Mouse (Mus musculus) left cerebral cortex, postnatal 4 days (tissue): ENCODE results near the gene Cd247. TPM values are rescaled to one million over a fixed set of nuclear protein-coding genes. Genes with fewer than 3 reads are reported as not detected.

Experiments used
- DNase-seq: peaks from one replicate; pipeline ENCODE4 v3.0.0-alpha.2; 2022
- intact Hi-C: fragments of 180-260 bp; cut with DNase I; formaldehyde crosslinking; loops from one replicate; pipeline ENCODE4 v1.15.1; 2025
- total RNA-seq, 2 experiments: library from RNA; stranded (reverse); gene quantifications; 2 replicates each; pipeline ENCODE4 v1.2.3; 2021

Gene Cd247
- total RNA-seq, 2 experiments from 2014 or later: 0.28 TPM; not detected in 1

DNA sequence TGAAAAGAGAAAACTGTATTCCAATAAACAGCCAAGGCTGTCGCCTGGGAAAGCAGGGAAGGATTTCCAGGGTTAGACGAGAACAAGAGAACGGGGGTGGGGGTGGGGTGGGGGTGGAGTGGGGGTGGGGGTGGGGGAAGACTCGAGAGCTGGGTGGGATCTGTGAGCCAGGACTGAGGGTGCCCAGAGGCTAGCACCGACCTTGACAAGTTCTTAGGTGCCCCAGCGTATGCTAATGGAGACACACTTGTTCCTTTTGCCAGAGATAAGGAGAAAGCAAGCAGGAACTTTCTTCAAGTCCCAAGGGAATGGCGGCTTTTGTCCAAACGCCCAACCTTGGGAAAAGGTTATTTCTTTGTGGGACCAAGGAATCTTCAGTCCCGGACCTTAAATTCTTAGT is 16.5 kb upstream of the Cd247 start:
- no peak for DNase-seq
- intact Hi-C loops: loop anchor here (10.0 kb wide), 1 partner anchor 593 kb away; no protein-coding TSS in a partner anchor

DNA sequence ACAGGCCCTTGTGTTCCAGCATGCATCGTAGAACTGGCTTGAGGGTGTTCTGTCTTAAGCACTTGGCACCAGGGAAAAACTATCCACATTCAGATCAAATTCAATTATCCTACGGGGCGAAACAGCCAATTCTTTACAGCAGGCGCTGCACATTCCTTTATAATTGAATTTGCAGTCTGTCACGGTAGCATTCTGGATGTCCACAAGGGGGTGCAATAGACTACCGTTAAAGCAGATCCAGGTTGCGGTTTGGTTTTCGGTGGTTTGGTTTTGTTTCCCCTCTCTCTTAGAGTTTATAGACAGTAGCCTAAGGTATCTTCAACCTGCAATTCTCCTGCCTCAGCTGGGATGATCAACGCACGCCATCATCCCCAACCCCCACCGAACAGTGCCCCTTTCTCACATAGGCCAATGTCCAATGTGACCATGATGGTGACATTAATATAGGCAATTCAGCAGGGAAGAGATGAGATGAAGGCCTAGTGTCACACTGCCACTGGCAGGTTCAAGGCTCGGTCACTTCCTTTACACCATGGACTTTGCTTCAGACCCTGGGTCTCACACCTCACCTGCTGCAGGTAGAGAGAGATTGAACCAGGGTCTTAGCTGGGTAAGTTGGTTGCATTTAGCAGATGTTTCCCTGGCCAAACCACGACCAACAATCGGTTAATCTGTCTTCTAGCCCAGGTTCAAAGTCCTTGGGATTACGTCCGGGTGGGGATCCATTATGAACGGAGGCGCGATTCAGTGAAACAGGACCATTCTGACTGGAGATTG is 12.8 kb upstream of the Cd247 start:
- intact Hi-C loops: loop anchor here (5.0 to 10.0 kb wide), 3 partner anchors 192 to 589 kb away; partner anchors contain the start of gene Pou2f1
- peak; percentile 39 for DNase-seq

GRCm38 (mm10) chr1:165779954-165780585 is 8.4 kb upstream of the Cd247 start:
- DNase-seq: no peak
- intact Hi-C loops: loop anchor here (2.0 to 10.0 kb wide), 4 partner anchors 187 to 585 kb away; partner anchors contain the start of gene Pou2f1

- intact Hi-C loops: no loop called here
- DNase-seq: no peak
These were observed 7.8 kb upstream of the Cd247 start for GRCm38 (mm10) chr1:165780586-165781111.

DNA sequence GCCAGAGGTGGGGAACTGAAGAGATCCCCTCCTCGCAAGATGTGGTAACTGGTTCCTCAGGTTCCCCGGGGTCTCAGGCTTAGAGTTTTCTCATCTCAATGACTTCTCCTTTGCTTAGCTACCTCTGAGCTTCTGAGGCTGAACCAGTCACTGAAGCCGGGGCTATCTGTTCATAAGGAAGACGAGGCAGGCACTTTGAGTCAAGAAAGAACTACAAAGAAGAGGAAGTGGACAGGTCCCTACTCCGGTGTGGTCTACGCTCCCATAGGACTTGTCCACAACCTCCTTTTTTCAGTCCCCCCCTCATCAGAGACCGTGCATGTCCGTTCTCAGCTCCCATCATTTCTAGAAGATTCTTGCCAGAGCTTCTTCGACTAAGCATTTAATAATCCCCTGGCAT is 7.1 kb upstream of the Cd247 start:
- DNase-seq: no peak
- intact Hi-C loops: no loop called here

DNA sequence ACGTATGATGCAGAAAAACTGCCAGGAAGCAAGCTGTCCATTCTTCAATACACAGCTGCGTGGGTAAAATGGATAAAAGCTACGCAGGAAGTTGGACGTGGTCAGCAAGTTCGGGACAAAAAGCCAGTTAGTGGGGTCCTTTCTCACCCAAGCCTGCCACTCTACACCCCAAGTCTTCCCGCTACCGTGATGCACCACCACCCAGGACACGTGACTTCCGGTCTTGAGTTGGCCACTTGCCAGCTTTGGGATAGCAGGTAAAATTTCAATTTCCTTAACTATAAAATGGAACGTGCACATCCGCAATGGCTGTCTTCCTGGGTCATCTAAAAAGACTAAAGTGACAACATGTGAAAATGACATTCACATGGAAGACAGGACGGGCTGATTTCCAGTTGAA is 6.6 kb upstream of the Cd247 start:
- no peak for DNase-seq

GRCm38 (mm10) chr1:165786296-165786695 is 2.2 kb upstream of the Cd247 start:
- intact Hi-C loops: no loop called here
- no peak for DNase-seq

More for the DNA sequence above, 6.6 kb upstream of the Cd247 start:
- intact Hi-C loops: no loop called here

DNA sequence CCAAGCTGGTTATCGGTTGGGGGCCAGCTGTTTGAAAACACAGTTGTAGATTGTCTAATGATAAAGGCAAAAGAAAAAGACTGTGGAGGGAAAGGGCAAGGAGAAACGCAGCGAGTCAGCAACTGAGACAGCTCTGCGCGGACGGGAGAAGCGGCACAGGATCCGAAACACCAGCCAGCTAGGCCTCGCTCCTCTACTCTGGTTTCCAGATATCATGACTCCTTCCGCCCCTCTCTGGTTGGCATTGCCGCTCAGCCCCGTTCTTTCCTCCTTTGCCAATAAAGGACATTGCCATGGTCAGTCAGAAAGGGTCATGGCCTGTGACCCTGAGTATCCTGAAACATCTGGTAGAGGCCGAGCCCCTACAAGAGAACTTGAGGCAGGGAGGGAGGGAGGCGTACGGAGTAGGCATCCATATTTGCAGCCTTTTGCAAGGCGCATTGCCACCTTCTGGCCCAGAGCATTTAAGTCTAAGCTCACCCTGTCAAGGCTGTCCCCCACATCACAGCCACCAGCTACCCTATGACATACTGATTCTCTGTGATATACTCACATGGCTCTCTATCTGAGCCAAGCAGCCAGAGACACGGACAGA is 682 bp downstream of the Cd247 start:
- no peak for DNase-seq
- intact Hi-C loops: no loop called here

DNA sequence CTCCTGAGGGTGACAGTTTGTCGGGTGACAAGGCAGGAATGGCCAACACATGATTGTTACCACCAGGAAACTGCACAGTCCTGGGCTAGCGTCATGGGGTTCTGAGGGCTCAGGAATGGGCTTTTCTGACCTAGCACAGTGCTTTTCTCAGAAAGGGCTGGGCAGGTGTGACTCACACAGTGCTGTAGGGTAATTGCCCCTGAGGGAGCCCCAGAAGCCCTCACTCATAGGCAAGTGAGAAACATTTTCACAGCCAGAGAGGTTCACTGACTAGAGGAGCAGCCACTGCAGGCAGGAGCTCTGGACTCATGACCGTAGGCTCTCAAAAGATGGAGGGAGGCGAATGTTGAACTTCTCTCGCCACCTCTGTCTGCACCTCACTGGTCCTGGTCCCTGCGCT is 1.5 kb downstream of the Cd247 start:
- intact Hi-C loops: no loop called here
- no peak for DNase-seq

DNA sequence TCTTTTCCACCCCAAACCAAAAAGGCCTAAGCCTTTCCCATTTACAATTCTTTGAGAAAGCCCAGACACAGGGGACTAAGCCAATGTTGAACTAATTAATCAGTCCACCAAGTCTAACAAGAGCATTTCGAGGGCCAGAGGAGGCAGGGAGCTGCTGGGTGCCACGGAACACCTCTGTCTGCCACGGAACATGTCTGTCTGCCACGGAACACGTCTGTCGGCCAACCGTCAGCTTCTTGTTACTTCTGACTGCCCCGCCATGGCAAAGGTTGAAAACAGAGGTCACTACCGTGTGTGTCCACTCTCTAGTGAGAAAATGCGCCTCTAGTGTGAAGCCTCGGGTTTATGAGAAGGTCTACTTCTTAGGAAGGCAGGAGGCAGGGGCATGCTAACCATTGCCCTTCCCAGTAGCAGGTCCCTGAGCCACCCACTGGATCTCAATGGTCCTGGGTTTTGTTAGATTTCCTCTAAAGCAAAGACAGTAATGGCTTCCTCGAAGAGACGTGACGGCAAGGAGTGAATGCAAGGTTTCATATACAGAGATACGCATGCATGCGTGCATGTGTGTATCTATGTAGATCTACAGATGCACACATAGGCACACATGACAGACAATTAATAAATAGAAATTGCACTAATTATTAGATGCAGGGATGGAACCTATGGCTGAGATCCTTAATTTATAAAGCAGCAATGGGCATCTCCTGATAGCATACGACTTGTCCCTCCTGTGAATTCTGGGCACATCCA is 2.2 kb downstream of the Cd247 start:
- intact Hi-C loops: no loop called here
- no peak for DNase-seq

- intact Hi-C loops: no loop called here
- no peak for DNase-seq
These were observed 2.9 kb downstream of the Cd247 start for GRCm38 (mm10) chr1:165791411-165791810.

- DNase-seq: peak; percentile 24
- intact Hi-C loops: no loop called here
These were observed 13.3 kb downstream of the Cd247 start for GRCm38 (mm10) chr1:165801709-165802310.

- intact Hi-C loops: no loop called here
- no peak for DNase-seq
These were observed 14.6 kb downstream of the Cd247 start for GRCm38 (mm10) chr1:165803107-165803506.

DNA sequence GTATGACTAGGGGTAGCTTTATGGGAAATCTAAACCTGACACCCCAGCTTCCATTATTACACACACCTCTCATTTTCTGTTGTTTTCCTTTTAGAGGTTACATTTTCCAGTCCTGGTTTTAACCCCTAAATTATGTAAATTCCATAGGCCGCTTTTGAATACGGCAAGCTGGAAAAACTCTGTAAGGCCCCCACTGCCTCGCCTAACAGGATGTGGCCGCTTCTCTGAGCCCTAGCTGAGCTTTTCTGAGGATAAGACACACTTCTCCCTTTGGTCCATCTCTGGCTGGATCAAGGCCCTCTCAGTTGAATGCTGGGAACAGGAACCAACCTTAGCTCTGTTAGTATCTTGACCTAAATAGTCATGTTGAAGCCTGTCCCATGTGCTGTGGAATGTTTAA is 15.7 kb downstream of the Cd247 start:
- no peak for DNase-seq
- intact Hi-C loops: no loop called here

DNA sequence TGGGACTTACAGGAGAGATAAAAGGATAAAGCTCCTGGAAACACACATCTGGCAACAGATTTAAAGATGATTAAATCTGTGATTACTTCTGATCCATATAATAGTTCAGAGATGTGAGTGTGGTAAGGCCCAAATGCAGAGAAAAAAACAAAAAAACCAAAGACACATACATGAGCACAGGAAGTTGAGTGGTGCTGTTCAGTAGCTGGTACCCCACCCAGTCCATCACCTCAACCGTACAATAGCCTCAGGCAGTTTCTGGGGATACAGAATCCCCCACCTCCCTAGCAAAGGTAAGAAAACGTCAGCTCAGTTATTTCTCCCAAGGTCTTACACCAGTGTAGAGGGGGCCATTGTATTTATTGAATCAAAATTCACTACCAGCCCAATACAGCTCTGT is 22.2 kb downstream of the Cd247 start:
- intact Hi-C loops: no loop called here

GRCm38 (mm10) chr1:165811170-165811569 is 22.7 kb downstream of the Cd247 start:
- intact Hi-C loops: no loop called here
- DNase-seq: no peak

More for the DNA sequence above, 22.2 kb downstream of the Cd247 start:
- DNase-seq: no peak

GRCm38 (mm10) chr1:165812775-165813174 is 24.3 kb downstream of the Cd247 start:
- no peak for DNase-seq
- intact Hi-C loops: no loop called here

GRCm38 (mm10) chr1:165814116-165814515 is 25.6 kb downstream of the Cd247 start:
- intact Hi-C loops: no loop called here
- DNase-seq: no peak

DNA sequence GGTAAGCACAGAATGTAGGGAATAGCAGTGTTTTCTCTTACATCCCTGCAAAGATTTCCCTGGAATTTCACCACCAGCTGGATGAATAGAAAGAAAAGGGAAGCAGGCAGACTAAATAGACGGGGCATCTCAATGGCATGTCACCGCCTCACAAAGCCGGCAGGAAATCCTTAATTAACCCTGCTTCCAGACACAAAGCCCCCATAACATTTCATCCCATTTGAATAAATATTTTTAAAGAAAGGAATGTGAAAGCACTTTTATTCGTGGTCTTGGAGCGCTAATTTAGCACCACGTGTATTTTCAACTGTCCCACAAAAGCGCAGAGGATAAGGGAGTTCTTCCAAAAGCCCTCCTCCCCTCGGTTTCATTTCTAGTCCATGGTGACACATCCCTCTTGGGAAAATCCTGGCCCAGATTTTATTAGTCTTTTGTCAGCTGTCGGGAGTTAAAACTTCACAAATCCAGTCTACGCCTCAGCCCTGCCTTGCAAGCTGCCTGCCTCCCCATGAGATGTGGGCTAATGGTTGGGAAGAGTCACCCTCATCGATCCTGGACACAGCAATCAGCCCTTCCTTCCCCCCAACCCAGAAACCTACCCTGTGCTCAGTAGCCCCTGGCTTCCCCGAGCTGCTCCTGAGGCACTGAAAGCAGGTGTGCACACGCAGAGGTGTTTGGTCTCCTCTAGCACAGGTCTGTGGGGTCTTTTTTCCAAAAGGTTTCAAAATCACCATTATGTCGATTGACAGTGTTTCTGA is 26.2 kb downstream of the Cd247 start:
- DNase-seq: no peak
- intact Hi-C loops: no loop called here

- no peak for DNase-seq
- intact Hi-C loops: no loop called here
These were observed 27.9 kb downstream of the Cd247 start for GRCm38 (mm10) chr1:165816391-165816790.
